Mouse (Mus musculus) limb, embryonic 15.5 days (tissue): Measurements from ENCODE around the gene 1700018F24Rik. TPM values are rescaled to one million over a fixed set of nuclear protein-coding genes. Genes with fewer than 3 reads are reported as not detected.
"Not testable (repeated sequence)": the region's sequence is repeated elsewhere in the genome, so short reads cannot be mapped to it uniquely, and the experiment has no call there.

Experiments used
- ATAC-seq: fragments of 200-750 bp; cut with Nextera tagmentation; 2 replicates; pipeline ENCODE4 v1.8.0; 2017; ENCODE audit warnings: low read depth, moderate TSS enrichment; ENCODE audit not compliant: insufficient number of reproducible peaks, low FRiP score, low TSS enrichment
- H3K27ac ChIP-seq: fragments of 300-500 bp; sonication (generic); 2 replicates; pipeline ENCODE4 v1.5.1; 2015; ENCODE audit warnings: moderate library complexity, mild to moderate bottlenecking, inconsistent platforms
- H3K27me3 ChIP-seq: fragments of 300-500 bp; sonication (generic); 2 replicates; pipeline ENCODE4 v1.6.1; 2015; ENCODE audit warnings: inconsistent platforms
- H3K36me3 ChIP-seq: fragments of 300-500 bp; sonication (generic); 2 replicates; pipeline ENCODE4 v1.6.1; 2015; ENCODE audit warnings: inconsistent platforms
- H3K4me1 ChIP-seq: fragments of 300-500 bp; sonication (generic); 2 replicates; pipeline ENCODE4 v1.6.1; 2015; ENCODE audit warnings: inconsistent platforms
- H3K4me2 ChIP-seq: fragments of 300-500 bp; sonication (generic); 2 replicates; pipeline ENCODE4 v1.6.1; 2015; ENCODE audit warnings: mild to moderate bottlenecking, inconsistent platforms
- H3K4me3 ChIP-seq: fragments of 300-500 bp; sonication (generic); 2 replicates; pipeline ENCODE4 v1.5.1; 2015; ENCODE audit warnings: mild to moderate bottlenecking, inconsistent platforms
- H3K9ac ChIP-seq: fragments of 300-500 bp; sonication (generic); 2 replicates; pipeline ENCODE4 v1.6.1; 2015; ENCODE audit warnings: inconsistent platforms
- H3K9me3 ChIP-seq: fragments of 300-500 bp; sonication (generic); 2 replicates; pipeline ENCODE4 v1.6.1; 2016; ENCODE audit warnings: inconsistent platforms
- WGBS: fragments of 180-500 bp; shearing (Covaris S2); methylation state at CpG from one replicate; pipeline ENCODE4 v1.1.7; 2015; 5-methylcytosine and 5-hydroxymethylcytosine counted together
- polyA plus RNA-seq: library from polyadenylated mRNA; unstranded; fragments of >200 nt; fragmentation: Nextera tagmentation; extraction: Ambion mirVana; gene quantifications from 2 replicates; pipeline ENCODE4 v1.2.1, GENCODE M21; 2015

The 1700018F24Rik gene
- polyA plus RNA-seq, result not detected in 2 replicates

DNA sequence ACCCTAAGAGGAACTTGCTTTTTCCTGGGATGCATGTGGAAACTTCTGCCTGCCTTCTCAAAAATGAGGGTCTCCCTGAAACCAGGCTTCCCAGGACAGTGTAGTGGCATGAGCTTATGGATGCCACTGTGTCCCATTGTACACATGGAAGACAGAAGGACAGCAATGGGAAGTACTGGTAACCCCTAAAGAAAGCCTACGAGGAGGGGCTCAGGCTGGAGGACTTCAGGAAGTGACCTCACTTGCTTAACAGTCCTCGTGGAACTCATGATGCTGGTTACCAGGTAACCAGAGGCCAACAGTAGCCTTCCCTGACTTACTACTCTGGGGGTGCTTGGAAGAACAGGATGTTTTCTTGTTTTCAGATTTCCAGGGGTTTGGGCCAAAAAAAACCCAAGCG lies at the start of gene 1700018F24Rik:
TSS of gene 1700018F24Rik (plus strand) at position 301 of the 400 bp plus-strand sequence.
- WGBS, result 46% methylated on average over 3 of the region's 3 CpGs
- not testable (repeated sequence) for ATAC-seq, H3K9me3 ChIP-seq

GRCm38 (mm10) chr5:144998491-144998890 lies 44.3 kb upstream of the 1700018F24Rik start:
- Histone ChIP-seq H3K4me2 (no peak overlapping the region), H3K4me3 (no peak overlapping the region), H3K27me3 (no peaks in the 10 kb centered on the region), H3K9ac (no peak overlapping the region), H3K36me3 (no peaks in the 10 kb centered on the region), H3K27ac (no peak overlapping the region), H3K4me1 (no peaks in the 10 kb centered on the region), H3K9me3 (no peaks in the 10 kb centered on the region)
- ATAC-seq, result no peak
- 39% methylated on average over 2 of the region's 2 CpGs for WGBS

More for the DNA sequence above, at the start of gene 1700018F24Rik:
- H3K27me3 ChIP-seq, H3K4me3 ChIP-seq, H3K9ac ChIP-seq, H3K27ac ChIP-seq, H3K4me1 ChIP-seq, H3K36me3 ChIP-seq, H3K4me2 ChIP-seq: not testable (repeated sequence)

- no peaks in the 10 kb centered on the region for H3K36me3 ChIP-seq
- H3K9ac ChIP-seq, result no peak overlapping the region
- H3K4me3 ChIP-seq, result no peak overlapping the region
- H3K9me3 ChIP-seq, result no peaks in the 10 kb centered on the region
- WGBS, result 79% methylated on average over 3 of the region's 3 CpGs
- H3K27ac ChIP-seq, result no peak overlapping the region
- H3K4me1 ChIP-seq, result peaks cover 3% of the 10 kb centered on the region; the same call in 1 of the 2 replicates
- no peaks in the 10 kb centered on the region for H3K27me3 ChIP-seq
- no peak for ATAC-seq
- H3K4me2 ChIP-seq, result no peak overlapping the region
Measured at GRCm38 (mm10) chr5:145003362-145003761, 39.4 kb upstream of the 1700018F24Rik start.

GRCm38 (mm10) chr5:145004495-145004894 lies 38.3 kb upstream of the 1700018F24Rik start:
- H3K4me1 ChIP-seq, result peaks cover 3% of the 10 kb centered on the region; the same call in 1 of the 2 replicates
- no peak overlapping the region for H3K27ac ChIP-seq
- no peaks in the 10 kb centered on the region for H3K27me3 ChIP-seq
- no peak overlapping the region for H3K4me2 ChIP-seq
- H3K9me3 ChIP-seq, result no peaks in the 10 kb centered on the region
- H3K4me3 ChIP-seq, result no peak overlapping the region
- no peaks in the 10 kb centered on the region for H3K36me3 ChIP-seq
- H3K9ac ChIP-seq, result no peak overlapping the region
- ATAC-seq, result no peak
- WGBS, result 87% methylated on average over 9 of the region's 9 CpGs

DNA sequence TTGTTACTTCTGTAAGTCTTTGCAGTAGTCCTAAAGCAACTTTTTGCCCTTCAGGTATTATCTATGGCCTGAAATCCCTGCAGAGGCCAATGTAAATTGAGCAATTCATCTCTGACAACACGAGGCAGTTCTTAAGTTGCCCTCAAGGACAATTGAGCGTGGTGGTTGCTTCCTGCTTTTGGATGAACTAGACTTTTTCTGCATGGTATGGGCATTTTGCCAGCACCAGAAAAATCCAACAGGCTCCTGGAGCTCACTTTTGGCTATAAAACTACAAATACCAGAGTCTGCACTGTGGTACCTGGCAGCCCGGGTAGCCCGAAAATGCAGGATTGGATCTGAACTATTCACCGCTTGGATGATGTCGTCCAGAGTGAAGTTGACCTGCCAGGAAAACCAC lies 37.2 kb upstream of the 1700018F24Rik start:
- Histone ChIP-seq H3K4me3 (no peak overlapping the region), H3K9ac (no peak overlapping the region), H3K36me3 (no peaks in the 10 kb centered on the region), H3K9me3 (no peaks in the 10 kb centered on the region), H3K4me2 (no peak overlapping the region), H3K27me3 (no peaks in the 10 kb centered on the region), H3K27ac (no peak overlapping the region), H3K4me1 (peaks cover 3% of the 10 kb centered on the region; the same call in 1 of the 2 replicates)
- ATAC-seq, result no peak
- WGBS, result 58% methylated on average over 6 of the region's 6 CpGs

GRCm38 (mm10) chr5:145008878-145009659 lies 33.7 kb upstream of the 1700018F24Rik start:
- ATAC-seq, result no peak
- no peak overlapping the region for H3K27ac ChIP-seq
- no peaks in the 10 kb centered on the region for H3K36me3 ChIP-seq
- no peaks in the 10 kb centered on the region for H3K9me3 ChIP-seq
- H3K27me3 ChIP-seq, result no peaks in the 10 kb centered on the region
- no peak overlapping the region for H3K9ac ChIP-seq
- peaks cover 3% of the 10 kb centered on the region; the same call in 1 of the 2 replicates for H3K4me1 ChIP-seq
- no peak overlapping the region for H3K4me3 ChIP-seq
- H3K4me2 ChIP-seq, result no peak overlapping the region
- 87% methylated on average over 15 of the region's 15 CpGs for WGBS

- H3K27ac ChIP-seq, result no peak overlapping the region
- H3K4me2 ChIP-seq, result no peak overlapping the region
- no peak overlapping the region for H3K9ac ChIP-seq
- H3K4me1 ChIP-seq, result no peaks in the 10 kb centered on the region
- WGBS, result 45% methylated on average over 1 of the region's 1 CpGs
- no peaks in the 10 kb centered on the region for H3K27me3 ChIP-seq
- no peaks in the 10 kb centered on the region for H3K36me3 ChIP-seq
- no peaks in the 10 kb centered on the region for H3K9me3 ChIP-seq
- H3K4me3 ChIP-seq, result no peak overlapping the region
- ATAC-seq, result no peak
Measured at GRCm38 (mm10) chr5:145014278-145014677, 28.5 kb upstream of the 1700018F24Rik start.

GRCm38 (mm10) chr5:145016761-145017160 lies 26.0 kb upstream of the 1700018F24Rik start:
- not testable (repeated sequence) for H3K4me2 ChIP-seq, H3K4me1 ChIP-seq, H3K27me3 ChIP-seq, ATAC-seq, H3K9ac ChIP-seq, H3K4me3 ChIP-seq, H3K9me3 ChIP-seq, H3K27ac ChIP-seq, H3K36me3 ChIP-seq
- WGBS, result 38% methylated on average over 2 of the region's 2 CpGs

GRCm38 (mm10) chr5:145020254-145020653 lies 22.5 kb upstream of the 1700018F24Rik start:
- H3K4me1 ChIP-seq, H3K9ac ChIP-seq, H3K4me3 ChIP-seq, H3K4me2 ChIP-seq, ATAC-seq, H3K27me3 ChIP-seq, H3K36me3 ChIP-seq, H3K27ac ChIP-seq, H3K9me3 ChIP-seq: not testable (repeated sequence)
- WGBS, result 36% methylated on average over 1 of the region's 1 CpGs

DNA sequence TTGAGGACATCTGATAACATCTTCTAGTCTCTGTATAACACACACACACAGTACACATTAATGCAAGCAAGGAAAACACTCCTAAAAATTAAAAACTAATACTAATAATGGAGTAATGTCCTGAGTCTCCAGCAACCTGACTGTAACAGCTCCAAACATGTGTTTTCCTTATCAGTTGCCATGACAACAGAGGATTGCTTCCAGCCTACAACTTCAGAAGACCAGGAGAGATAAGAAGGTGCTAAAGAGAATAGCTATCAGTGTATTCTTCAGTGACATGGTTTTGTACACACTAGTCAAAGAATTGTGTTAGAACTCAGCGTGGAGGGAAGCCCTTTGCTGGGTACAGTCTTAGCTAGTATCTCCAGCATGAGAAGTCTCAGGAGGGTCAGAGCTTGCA lies 22.1 kb upstream of the 1700018F24Rik start:
- 60% methylated on average over 1 of the region's 1 CpGs for WGBS
- not testable (repeated sequence) for H3K9me3 ChIP-seq, H3K36me3 ChIP-seq, H3K4me3 ChIP-seq, H3K4me1 ChIP-seq, H3K9ac ChIP-seq, H3K27me3 ChIP-seq, ATAC-seq, H3K27ac ChIP-seq, H3K4me2 ChIP-seq

DNA sequence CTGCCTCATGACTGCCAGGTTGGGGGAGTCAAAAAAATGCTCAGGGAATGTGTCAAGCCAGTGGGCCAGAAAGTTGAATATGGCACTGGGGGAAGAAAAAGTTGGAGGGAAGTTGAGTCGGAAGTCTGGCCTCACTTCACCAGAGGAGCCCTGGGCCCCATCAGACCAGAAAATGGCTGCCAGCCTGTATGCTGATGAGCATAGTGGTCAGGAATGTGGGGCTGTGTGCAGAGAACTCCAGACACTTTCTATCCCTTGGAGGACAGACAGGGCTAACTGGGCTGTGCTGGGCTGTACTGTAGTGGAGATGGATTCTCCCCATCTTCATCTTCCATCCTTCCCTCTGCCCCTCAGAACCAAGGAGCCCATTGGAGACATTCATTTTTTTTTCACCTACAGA lies 12.3 kb upstream of the 1700018F24Rik start:
- H3K27ac ChIP-seq, H3K9ac ChIP-seq, H3K4me1 ChIP-seq, H3K4me3 ChIP-seq, H3K36me3 ChIP-seq, ATAC-seq, H3K27me3 ChIP-seq, H3K4me2 ChIP-seq, H3K9me3 ChIP-seq: not testable (repeated sequence)
- WGBS, result 71% methylated on average over 1 of the region's 1 CpGs

GRCm38 (mm10) chr5:145032391-145032790 lies 10.4 kb upstream of the 1700018F24Rik start, which contains the start of gene Gm4871:
Gene Gm4871 (minus strand): TSS chr5:145032754.
- not testable (repeated sequence) for H3K4me3 ChIP-seq, H3K27ac ChIP-seq, H3K36me3 ChIP-seq, ATAC-seq, H3K4me2 ChIP-seq, H3K9me3 ChIP-seq, H3K27me3 ChIP-seq, H3K9ac ChIP-seq, H3K4me1 ChIP-seq
- WGBS, result 53% methylated on average over 5 of the region's 5 CpGs
